Mouse (Mus musculus): ENCODE results near the gene St6gal1. TPM values are rescaled to one million over a fixed set of nuclear protein-coding genes. Genes with fewer than 3 reads are reported as not detected.

Gene St6gal1
- polyA plus RNA-seq, 1 experiment from 2014 or later: 15.1 TPM

DNA sequence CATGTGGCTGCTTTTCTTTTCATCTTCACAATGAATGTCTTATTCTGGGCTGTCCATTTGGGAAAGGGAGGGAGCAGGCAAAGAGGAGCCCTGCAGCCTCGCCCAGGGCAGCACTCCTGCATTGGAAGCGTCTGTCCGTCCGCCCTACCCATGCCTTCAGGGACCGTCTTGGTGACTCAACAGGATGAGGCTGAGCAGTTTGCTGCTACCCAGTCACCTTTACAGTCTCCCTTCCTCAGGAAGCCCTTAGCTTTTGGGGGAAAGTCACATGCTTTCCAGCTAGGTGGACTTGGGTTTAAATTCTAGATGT lies 16.4 kb downstream of the St6gal1 start:
- WGBS: 38% methylated on average over 5 of the region's 5 CpGs
- ATAC-seq: no peak
- peak overlapping the region; percentile 84; the same call in 1 of the 2 replicates for H3K27ac ChIP-seq (ENCODE audit: low read length)
- H3K4me3 ChIP-seq (ENCODE audit: low read length): no peak overlapping the region
- no peaks in the 10 kb centered on the region for H3K27me3 ChIP-seq (replicated peaks; ENCODE audit: control insufficient read depth, insufficient read depth, low read length)
- H3K9me3 ChIP-seq (ENCODE audit: control insufficient read depth, low read length): no peaks in the 10 kb centered on the region
- no peak overlapping the region for H3K9ac ChIP-seq (ENCODE audit: low read depth, low read length)
- no peak overlapping the region for H3K4me2 ChIP-seq (ENCODE audit: low read depth, low read length)
- H3K36me3 ChIP-seq (ENCODE audit: control insufficient read depth, insufficient read depth, low read length): no peaks in the 10 kb centered on the region
- H3K4me1 ChIP-seq (ENCODE audit: control insufficient read depth, insufficient read depth, low read length): peaks cover 27% of the 10 kb centered on the region

DNA sequence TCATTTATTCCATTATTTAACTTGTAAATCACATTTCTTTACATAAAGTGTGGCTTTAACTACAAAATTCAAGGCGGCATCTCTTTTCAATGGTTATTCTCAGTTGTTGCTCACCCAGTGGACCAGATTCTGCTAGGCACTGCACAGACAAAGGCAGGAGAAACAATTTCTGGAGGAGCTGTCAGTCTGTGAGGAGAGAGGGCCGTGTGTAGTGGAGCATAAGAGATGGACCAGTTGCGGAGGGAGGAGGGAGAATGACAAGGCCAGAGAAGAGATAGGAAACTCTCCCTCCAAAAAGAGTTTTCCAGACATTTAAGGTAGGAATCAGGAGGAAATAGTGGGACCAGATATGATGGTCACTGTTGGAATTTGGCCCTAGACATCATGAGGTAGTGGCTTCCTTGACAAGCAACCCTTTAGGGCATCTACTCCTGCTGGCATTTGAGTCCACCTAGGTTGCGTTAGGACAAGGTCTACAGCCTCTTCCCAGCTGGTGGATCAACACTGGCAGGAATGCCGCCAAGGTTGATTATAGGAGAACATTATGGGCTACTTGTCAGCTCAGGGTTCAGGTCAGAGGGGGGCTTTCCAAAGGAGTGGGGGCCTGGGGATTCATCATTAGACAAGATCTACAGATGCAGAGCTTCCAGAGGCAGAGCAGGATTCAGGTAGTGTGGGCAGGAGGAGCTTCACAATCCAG lies 19.3 kb downstream of the St6gal1 start:
- Histone ChIP-seq H3K9ac (ENCODE audit: low read depth, low read length) (no peak overlapping the region), H3K27ac (ENCODE audit: low read length) (no peak overlapping the region), H3K36me3 (ENCODE audit: control insufficient read depth, insufficient read depth, low read length) (no peaks in the 10 kb centered on the region), H3K4me2 (ENCODE audit: low read depth, low read length) (no peak overlapping the region), H3K4me1 (ENCODE audit: control insufficient read depth, insufficient read depth, low read length) (peaks cover 19% of the 10 kb centered on the region), H3K9me3 (ENCODE audit: control insufficient read depth, low read length) (no peaks in the 10 kb centered on the region), H3K4me3 (ENCODE audit: low read length) (no peak overlapping the region), H3K27me3 (replicated peaks; ENCODE audit: control insufficient read depth, insufficient read depth, low read length) (no peaks in the 10 kb centered on the region)
- no peak for ATAC-seq
- 82% methylated on average over 5 of the region's 5 CpGs for WGBS

DNA sequence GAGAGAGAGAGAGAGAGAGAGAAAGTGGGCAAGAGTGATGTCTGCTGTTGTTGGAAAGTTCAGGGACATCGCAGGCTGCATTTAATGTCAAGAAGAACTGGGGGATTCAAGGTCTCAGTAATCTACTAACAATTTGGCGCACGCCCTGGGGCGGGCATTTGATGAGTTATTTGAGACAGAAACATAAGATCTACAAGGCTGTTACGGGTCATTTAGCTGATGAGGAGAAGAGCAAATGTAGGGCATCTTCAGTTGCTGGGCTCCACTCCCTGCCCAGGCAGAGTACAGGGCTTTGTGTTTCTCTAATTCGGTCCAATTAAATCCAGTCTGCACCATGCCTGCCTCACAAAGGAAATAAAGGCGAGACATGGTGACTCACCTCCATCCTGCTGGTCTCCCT lies 19.9 kb downstream of the St6gal1 start:
- Histone ChIP-seq H3K9ac (ENCODE audit: low read depth, low read length) (no peak overlapping the region), H3K27ac (ENCODE audit: low read length) (no peak overlapping the region), H3K36me3 (ENCODE audit: control insufficient read depth, insufficient read depth, low read length) (no peaks in the 10 kb centered on the region), H3K9me3 (ENCODE audit: control insufficient read depth, low read length) (no peaks in the 10 kb centered on the region), H3K4me1 (ENCODE audit: control insufficient read depth, insufficient read depth, low read length) (peaks cover 18% of the 10 kb centered on the region), H3K4me2 (ENCODE audit: low read depth, low read length) (no peak overlapping the region), H3K4me3 (ENCODE audit: low read length) (no peak overlapping the region), H3K27me3 (replicated peaks; ENCODE audit: control insufficient read depth, insufficient read depth, low read length) (no peaks in the 10 kb centered on the region)
- no peak for ATAC-seq
- WGBS: 92% methylated on average over 7 of the region's 7 CpGs

DNA sequence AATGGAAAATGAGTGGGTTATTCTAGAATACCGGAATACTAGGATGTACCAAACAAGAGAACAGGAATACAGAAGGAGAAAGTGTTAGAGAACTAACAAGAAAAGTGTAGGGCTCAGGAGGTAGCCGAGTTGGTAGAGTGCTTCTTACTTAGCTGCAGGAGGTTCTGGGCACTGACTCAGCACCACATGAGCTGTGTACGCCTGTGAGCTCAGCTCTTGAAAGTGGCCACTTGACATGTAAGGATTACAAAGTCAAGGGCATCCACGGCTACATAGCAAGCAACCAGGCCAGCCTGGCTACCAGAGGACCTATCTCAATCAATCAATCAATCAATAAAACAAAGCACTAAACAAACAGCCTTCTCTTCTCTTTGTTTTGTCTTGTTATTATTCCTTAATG lies 24.7 kb downstream of the St6gal1 start:
- no peak overlapping the region for H3K9ac ChIP-seq (ENCODE audit: low read depth, low read length)
- H3K4me3 ChIP-seq (ENCODE audit: low read length): no peak overlapping the region
- peaks cover 11% of the 10 kb centered on the region for H3K4me1 ChIP-seq (ENCODE audit: control insufficient read depth, insufficient read depth, low read length)
- no peaks in the 10 kb centered on the region for H3K9me3 ChIP-seq (ENCODE audit: control insufficient read depth, low read length)
- H3K36me3 ChIP-seq (ENCODE audit: control insufficient read depth, insufficient read depth, low read length): no peaks in the 10 kb centered on the region
- no peak overlapping the region for H3K27ac ChIP-seq (ENCODE audit: low read length)
- WGBS: 54% methylated on average over 4 of the region's 4 CpGs
- no peaks in the 10 kb centered on the region for H3K27me3 ChIP-seq (replicated peaks; ENCODE audit: control insufficient read depth, insufficient read depth, low read length)
- no peak for ATAC-seq
- H3K4me2 ChIP-seq (ENCODE audit: low read depth, low read length): no peak overlapping the region

DNA sequence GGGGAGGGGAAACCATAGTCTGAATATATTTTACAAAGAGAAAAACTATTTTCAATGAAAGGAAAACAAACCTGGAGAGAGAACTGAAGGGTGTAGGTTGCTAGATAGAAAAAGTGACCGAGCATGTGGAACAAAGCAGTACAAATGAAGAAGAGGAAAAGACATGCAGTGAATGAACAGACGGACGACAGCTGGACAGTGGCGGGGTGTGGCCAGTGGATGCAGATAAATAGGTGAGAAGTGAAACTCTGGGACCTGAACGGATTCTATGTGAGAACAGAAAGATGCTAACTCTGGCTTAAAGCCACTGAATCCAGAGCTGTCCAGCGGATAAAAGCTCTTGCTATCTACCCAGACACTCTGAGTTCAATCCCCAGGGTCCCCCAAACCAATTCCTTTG lies 25.2 kb downstream of the St6gal1 start:
- H3K9ac ChIP-seq (ENCODE audit: low read depth, low read length): no peak overlapping the region
- ATAC-seq: no peak
- no peaks in the 10 kb centered on the region for H3K9me3 ChIP-seq (ENCODE audit: control insufficient read depth, low read length)
- no peak overlapping the region for H3K4me3 ChIP-seq (ENCODE audit: low read length)
- no peaks in the 10 kb centered on the region for H3K36me3 ChIP-seq (ENCODE audit: control insufficient read depth, insufficient read depth, low read length)
- H3K27me3 ChIP-seq (replicated peaks; ENCODE audit: control insufficient read depth, insufficient read depth, low read length): no peaks in the 10 kb centered on the region
- 55% methylated on average over 6 of the region's 6 CpGs for WGBS
- H3K4me2 ChIP-seq (ENCODE audit: low read depth, low read length): no peak overlapping the region
- peaks cover 11% of the 10 kb centered on the region for H3K4me1 ChIP-seq (ENCODE audit: control insufficient read depth, insufficient read depth, low read length)
- H3K27ac ChIP-seq (ENCODE audit: low read length): no peak overlapping the region

DNA sequence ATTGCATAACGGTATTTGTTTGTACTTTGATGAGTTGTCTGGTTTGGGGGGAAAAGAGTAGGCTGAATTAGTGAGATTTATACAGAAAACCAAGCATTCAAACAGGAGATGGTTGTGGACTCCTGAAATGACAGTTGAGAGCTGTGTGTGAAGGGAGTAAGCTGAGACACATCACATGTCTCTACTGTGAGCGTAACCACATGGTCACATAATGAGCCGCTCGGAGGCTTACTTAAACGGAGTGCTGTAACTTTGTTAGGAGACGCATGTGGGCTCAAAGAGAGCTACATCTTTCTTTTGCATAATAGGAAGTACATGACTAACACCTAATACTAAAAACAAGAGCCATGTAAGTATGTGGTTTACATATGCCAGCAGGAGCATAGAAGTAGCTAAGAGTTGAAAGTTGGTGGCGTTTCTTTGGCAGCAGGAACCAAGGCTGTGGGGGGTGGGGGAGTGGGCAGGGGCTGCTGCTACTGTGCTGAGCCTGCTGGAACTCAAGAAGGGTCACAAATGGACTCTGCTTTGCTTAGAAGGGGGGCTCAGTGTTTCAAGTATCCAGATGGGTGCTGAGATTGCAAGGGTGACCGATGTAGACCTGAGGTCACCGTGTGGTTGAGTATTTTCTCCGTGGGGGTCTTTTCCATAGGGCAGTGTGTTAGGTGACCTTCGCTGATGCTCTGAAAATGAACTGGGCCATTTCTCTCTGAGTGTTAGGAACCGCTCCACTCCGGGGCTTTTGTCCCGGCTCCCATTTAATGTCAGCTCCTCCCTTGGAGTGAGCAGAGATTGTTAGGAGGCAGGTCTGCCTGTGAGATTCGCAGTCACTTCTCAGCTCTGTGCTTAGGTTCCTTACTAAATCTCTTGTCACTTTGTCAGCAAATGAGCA lies 26.3 kb downstream of the St6gal1 start:
- Histone ChIP-seq H3K9me3 (ENCODE audit: control insufficient read depth, low read length) (no peaks in the 10 kb centered on the region), H3K27me3 (replicated peaks; ENCODE audit: control insufficient read depth, insufficient read depth, low read length) (no peaks in the 10 kb centered on the region), H3K4me1 (ENCODE audit: control insufficient read depth, insufficient read depth, low read length) (peaks cover 11% of the 10 kb centered on the region), H3K4me3 (ENCODE audit: low read length) (no peak overlapping the region), H3K36me3 (ENCODE audit: control insufficient read depth, insufficient read depth, low read length) (no peaks in the 10 kb centered on the region), H3K9ac (ENCODE audit: low read depth, low read length) (no peak overlapping the region), H3K4me2 (ENCODE audit: low read depth, low read length) (no peak overlapping the region), H3K27ac (ENCODE audit: low read length) (no peak overlapping the region)
- ATAC-seq: peak; percentile 48; the same call in 1 of the 2 replicates
- 43% methylated on average over 15 of the region's 15 CpGs for WGBS

DNA sequence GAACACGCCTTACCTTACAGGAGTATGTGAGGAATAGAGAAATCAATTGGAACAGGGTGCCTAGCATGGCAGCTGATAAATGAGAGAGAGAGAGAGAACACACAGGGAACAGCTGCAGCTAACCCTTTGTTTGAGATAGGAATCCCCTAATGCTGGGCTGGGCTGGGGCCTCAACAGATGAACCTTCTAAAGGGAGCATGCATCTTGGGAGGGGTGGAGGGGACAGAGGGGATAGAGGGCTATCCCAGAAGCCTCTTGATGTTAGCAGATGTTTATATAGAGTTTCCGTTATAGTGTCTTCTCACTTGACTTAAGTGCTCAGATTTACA lies 26.9 kb downstream of the St6gal1 start:
- Histone ChIP-seq H3K27ac (ENCODE audit: low read length) (no peak overlapping the region), H3K4me2 (ENCODE audit: low read depth, low read length) (no peak overlapping the region), H3K9me3 (ENCODE audit: control insufficient read depth, low read length) (no peaks in the 10 kb centered on the region), H3K4me1 (ENCODE audit: control insufficient read depth, insufficient read depth, low read length) (peaks cover 11% of the 10 kb centered on the region), H3K27me3 (replicated peaks; ENCODE audit: control insufficient read depth, insufficient read depth, low read length) (no peaks in the 10 kb centered on the region), H3K36me3 (ENCODE audit: control insufficient read depth, insufficient read depth, low read length) (no peaks in the 10 kb centered on the region), H3K4me3 (ENCODE audit: low read length) (no peak overlapping the region), H3K9ac (ENCODE audit: low read depth, low read length) (no peak overlapping the region)
- WGBS: 57% methylated on average over 2 of the region's 2 CpGs
- no peak for ATAC-seq

DNA sequence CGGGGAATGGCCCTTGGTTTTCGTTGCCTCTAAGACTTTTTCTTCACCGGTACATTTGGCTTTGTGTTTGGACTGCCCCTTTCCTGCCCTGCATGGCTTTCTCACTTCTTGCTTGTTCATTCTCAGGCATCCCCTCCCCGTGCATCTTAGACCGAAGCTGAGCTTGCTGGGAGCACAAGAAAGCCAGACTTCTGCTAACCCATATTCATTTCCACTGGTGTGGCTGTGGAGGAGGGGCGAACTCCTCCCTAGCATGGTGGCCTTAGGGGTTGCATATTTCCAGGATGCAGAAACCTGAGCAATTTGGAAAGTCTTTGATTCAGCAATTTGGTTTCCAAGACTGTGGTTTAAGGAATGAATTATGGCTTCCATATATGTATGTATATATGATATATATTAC lies 29.1 kb downstream of the St6gal1 start:
- H3K4me1 ChIP-seq (ENCODE audit: control insufficient read depth, insufficient read depth, low read length): peaks cover 11% of the 10 kb centered on the region
- 0 out of 2 replicates have a peak overlapping the region, but pooled peaks have one; percentile 34 for H3K27ac ChIP-seq (ENCODE audit: low read length)
- no peaks in the 10 kb centered on the region for H3K27me3 ChIP-seq (replicated peaks; ENCODE audit: control insufficient read depth, insufficient read depth, low read length)
- whole genome bisulfite sequencing: 56% methylated on average over 6 of the region's 6 CpGs
- H3K9ac ChIP-seq (ENCODE audit: low read depth, low read length): no peak overlapping the region
- no peak for ATAC-seq
- H3K9me3 ChIP-seq (ENCODE audit: control insufficient read depth, low read length): no peaks in the 10 kb centered on the region
- H3K36me3 ChIP-seq (ENCODE audit: control insufficient read depth, insufficient read depth, low read length): no peaks in the 10 kb centered on the region
- no peak overlapping the region for H3K4me3 ChIP-seq (ENCODE audit: low read length)
- no peak overlapping the region for H3K4me2 ChIP-seq (ENCODE audit: low read depth, low read length)

DNA sequence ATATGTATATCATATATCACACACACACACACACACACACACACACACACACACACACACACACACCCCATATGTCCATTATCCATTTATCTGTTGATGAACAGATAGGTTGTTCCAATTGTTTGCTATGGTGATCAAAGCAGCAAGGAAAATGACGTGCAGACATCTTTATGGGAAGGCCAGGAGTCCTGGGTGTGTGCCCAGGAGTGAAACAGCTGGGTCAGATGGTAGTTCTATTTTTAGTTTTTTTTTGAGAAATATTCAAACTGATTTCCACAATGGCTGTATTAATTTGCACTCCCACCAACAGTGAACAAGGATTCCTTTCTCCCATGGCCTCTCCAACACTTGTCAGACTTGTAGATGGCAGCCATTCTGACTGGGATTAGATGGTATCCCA lies 29.5 kb downstream of the St6gal1 start:
- H3K4me3 ChIP-seq (ENCODE audit: low read length): no peak overlapping the region
- no peak overlapping the region for H3K4me2 ChIP-seq (ENCODE audit: low read depth, low read length)
- no peaks in the 10 kb centered on the region for H3K9me3 ChIP-seq (ENCODE audit: control insufficient read depth, low read length)
- no peaks in the 10 kb centered on the region for H3K36me3 ChIP-seq (ENCODE audit: control insufficient read depth, insufficient read depth, low read length)
- WGBS: 50% methylated on average over 1 of the region's 1 CpGs
- ATAC-seq: no peak
- H3K27ac ChIP-seq (ENCODE audit: low read length): no peak overlapping the region
- no peaks in the 10 kb centered on the region for H3K27me3 ChIP-seq (replicated peaks; ENCODE audit: control insufficient read depth, insufficient read depth, low read length)
- H3K9ac ChIP-seq (ENCODE audit: low read depth, low read length): no peak overlapping the region
- H3K4me1 ChIP-seq (ENCODE audit: control insufficient read depth, insufficient read depth, low read length): peaks cover 15% of the 10 kb centered on the region

Measured in intestine, embryonic 16.5 days (tissue).